Mouse (Mus musculus) thymus, adult 18-20 months (tissue): Measurements from ENCODE around the gene Map4k3.
"Not testable (repeated sequence)": the region's sequence is repeated elsewhere in the genome, so short reads cannot be mapped to it uniquely, and the experiment has no call there.

Source experiments
- DNase-seq, 2 experiments: peaks; one replicate each; pipeline ENCODE4 v3.0.0; 2022; ENCODE audit warnings: mixed read lengths in 2 of 2

Gene Map4k3

DNA sequence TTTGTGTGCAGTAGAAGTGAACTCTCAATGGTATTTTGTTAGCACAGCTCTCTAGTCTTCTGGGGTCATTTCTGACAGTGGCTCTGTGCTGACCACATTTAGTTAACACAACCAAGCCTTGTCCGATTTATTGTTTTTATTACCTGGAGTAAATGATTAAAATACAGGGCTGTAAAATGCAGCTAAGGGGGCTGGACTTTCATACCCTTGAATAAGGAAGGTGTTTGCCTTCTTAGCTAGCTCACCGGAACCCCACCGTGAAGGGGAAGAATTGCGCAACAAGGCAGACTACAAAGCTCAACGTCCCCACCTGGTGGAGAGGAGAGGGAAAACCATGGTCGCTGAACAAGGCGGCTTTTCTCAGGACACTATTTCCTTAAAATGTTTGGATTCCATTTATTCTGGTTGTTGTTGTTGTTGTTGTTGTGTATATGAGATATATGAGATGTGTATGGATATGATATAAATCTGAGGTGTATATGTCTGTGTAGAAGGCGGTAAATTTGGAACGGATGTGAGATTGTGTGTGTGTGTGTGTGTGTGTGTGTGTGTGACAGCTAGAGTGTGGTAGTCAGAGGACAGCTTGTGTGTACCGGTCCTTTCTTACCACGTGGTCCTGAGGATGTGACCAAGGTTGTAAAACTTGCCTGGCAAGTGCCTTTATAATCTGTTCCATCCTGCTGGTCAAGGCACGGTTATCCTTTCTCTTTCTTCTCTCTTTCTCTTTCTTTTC, 167.4 kb downstream of the Map4k3 start:
- DNase-seq = peak; percentile 28 to 55

DNA sequence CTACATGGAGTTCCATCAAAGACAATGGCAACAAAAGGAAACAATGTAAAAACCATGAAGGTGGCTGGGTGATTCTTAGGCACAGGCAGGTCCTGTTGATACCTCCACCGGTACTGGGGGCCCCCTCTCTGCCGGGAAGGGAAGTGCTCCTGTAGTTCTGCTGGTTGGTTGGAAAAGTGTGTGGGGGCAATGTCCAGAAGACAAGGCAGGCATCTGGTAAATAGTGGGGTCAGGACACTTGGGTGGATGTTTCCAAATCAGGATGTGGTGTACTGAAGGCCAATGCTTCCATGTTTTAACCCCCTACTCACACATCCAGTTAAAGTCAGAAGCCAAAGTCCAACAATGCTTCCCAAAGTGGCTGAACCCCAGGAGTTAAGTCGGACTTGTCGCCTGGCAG, 168.5 kb downstream of the Map4k3 start:
- no peak for DNase-seq

DNA sequence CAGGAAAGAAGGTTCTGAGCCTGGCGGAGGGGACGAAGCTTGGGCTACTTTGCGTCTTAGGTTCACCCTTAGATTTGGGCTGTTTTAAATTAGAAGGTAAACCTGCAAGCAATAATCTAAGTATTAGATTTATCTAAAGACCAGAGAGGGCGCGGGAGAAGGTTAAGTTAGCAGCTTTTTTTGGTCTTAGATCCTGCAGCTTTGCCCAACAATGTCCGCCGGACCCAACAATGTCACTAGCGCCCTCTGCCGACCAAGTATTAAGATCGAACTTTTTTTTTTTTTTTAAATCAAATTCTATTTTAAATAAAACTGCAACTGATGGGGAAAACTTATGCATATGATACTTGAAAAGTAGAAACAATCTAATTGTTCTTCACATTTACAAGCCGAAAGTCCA, 169.2 kb downstream of the Map4k3 start:
- no peak for DNase-seq

DNA sequence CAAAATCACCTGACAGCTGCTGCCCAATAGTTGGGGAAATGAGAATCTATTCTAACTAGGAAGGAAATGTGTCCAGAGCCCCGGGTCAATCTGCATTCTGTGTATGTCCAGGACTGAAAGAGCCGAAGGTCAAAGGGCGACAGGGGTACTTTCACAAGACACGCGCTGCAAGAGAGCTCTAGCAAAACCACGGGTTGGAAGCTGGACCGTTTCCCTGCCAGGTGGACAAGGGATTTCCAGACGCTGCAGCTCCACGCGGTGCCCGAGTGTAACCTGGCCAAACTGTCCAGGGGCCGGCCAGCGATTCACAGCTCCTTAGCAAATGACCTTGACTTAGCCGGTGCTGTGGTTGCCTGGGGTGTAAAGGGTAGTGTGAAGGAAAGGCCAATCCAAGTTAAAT, 169.7 kb downstream of the Map4k3 start:
- DNase-seq = no peak

DNA sequence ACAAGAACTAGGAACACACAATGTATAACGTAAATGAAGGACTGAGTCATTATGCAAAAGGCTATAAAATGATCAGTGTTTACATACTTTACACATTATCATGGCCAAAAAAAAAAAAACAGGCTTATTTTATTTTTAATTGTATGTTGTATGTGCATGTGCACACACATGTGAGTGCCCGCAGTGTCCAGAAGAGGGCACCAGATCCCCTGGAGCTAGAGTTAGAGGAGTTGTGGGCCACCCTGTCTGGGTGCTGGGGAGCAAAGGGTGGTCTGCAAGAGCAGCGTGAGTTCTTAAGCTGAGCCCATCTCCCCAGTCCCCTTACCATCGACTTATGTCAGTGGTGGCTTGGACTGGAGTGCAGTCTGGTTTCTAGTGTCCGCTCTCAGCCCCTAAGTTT, 170.8 kb downstream of the Map4k3 start:
- no peak for DNase-seq

DNA sequence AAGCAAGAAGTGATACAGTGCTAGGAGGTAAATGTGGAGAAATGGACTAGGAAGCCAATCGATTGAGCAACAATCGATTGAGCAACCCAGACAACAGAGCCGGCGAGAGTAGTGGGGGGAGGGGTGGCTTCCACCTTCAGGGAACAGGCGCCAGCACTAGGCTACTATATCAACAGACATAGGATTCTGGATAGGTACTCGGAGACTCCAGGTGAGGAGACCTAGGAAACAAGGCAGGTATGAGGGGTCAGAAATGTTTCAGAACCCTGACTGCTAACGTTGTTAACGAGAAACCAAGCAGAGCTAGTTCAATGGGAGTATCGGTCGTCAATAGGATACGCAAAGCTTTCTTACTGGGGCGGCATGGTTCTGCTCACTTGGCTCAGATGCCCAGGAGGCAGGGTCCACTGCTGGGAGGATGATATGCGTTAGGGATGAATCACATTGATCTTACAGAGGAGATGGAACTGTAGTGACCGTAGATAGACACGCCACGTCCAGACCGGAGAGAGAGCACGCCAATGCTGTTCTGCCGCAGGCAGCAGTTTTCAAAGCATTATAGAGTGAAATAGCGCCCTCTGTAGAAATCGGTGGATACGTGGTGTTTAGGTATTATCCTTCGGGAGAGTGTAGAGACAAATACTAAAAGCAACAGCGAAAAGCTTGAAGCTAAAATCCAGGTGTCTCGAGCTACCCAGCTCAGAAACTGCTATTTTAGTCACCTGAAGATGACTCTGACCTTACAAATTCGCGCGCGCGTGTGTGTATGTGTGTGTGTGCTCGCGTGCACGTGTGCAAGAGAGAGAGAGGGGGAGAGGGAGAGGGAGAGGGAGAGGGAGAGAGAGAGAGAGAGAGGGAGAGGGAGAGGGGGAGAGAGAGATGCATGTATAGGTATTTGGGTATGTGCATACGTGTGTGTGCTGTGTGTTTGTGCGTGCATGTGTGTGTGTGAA, 174.7 kb downstream of the Map4k3 start:
- DNase-seq = peak; percentile 23 to 47

DNA sequence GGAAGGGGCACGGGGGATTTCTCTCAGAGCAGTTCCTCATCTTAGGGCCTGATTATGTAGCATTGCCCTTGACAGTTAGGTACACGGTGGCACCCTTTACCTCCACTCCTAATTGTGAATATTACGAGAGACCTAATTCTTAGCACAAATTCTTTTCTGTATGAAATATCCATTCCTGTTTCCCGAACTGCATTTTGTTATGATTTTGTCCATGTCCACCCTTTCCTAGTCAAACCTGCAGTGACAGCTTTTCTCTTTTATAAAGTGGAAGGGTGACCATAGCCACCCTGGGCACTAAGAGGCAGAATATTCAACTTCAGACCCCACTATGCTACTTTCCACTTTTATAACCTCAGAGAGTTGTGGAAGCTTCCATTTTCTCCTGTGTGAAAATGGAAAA, 175.6 kb downstream of the Map4k3 start:
- no peak for DNase-seq

DNA sequence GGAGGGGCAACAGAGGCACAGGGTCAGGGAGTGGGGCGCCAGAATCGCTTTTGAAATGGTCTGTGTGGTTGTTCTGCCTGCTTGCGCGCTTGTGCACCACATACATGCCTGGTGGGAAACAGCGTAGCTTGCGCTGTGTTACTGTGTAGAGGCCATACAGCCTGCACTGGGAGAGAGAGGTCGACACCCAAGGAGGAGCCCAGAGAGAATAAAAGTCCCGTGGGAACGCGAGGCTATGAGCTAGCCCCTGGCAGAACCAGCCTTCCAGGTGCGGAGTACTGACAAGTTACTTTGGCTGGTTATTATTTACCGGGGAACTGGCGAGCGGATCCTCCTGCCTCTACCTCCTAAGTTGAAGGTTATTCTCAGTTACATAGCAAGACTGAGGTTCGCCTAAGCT, 177.3 kb downstream of the Map4k3 start:
- no peak for DNase-seq

DNA sequence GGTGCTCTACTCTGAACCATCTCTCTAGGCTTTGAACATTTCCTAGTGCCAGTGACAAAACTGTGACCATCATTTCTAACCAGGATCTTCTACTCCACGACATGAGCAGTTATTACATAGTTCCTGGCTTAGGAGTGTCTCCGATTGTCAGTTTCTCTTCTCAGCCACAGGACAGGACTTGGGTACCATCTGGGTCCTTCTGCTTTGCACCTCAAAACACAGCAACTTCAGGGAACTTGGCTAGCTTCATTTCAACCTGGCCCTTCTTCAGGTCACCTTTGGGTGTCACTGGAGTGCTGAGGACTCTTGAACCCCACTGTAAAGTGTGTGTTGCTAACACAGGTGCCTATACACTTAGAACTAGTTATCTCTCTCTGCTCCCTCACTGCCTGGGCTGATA, 181.4 kb downstream of the Map4k3 start:
- no peak for DNase-seq

DNA sequence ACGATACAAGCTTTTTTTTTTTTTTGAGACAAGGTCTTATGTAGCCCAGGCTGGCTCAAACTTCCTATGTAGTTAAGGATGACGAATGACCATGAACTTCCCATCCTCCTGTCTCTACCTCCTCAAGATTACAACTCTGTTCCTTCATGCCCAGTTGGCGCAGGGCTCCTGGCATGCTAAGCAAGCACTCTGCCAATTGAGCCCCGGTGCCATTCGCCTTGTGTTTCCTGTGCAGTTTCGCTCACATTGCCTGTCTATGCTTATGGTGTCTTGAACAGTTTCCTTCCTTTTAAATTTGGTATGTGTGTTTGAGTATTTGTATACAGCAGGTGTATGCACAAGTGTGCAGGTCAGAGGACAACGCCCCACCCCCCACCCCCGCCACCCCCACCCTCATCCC, 182.1 kb downstream of the Map4k3 start:
- DNase-seq = no peak

DNA sequence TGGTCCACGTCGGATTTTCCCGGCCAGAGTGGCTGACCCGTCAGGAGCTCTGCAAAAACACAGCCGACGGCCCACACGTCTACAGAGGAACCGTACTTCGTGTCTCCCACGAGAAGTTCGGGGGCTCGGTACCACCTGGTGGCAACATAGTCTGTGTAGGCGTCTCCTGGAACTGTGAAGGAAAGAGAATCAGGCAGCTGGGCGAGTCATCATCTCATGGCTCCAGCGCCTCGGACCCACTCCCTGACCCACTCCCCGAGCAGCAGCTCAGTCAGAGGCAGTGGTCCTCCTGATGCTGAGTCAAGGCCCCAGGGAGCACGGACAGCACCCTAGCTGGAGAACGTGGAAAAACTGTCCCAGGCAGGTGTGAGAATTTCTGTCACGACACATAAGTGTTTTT, 184.6 kb downstream of the Map4k3 start:
- DNase-seq = no peak

DNA sequence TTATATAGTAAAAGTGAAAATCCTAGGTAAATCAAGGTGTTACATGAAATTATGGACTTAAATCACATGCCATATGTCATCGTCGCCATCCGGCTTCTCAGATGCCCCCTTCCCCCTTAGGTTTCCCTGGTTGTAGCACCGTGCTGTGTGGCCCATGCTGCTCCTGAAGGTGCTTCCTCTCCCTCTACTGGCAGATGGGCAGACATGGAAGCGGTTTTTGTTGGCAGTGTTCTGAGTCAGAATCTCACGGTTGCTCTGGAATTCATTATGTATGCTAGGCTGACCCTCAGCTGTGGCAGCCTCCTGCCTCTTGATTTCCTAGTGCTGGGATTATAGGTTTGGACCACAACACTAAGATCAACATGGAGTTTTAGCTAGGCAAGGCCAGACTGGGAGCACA, 191.1 kb downstream of the Map4k3 start:
- DNase-seq = no peak

DNA sequence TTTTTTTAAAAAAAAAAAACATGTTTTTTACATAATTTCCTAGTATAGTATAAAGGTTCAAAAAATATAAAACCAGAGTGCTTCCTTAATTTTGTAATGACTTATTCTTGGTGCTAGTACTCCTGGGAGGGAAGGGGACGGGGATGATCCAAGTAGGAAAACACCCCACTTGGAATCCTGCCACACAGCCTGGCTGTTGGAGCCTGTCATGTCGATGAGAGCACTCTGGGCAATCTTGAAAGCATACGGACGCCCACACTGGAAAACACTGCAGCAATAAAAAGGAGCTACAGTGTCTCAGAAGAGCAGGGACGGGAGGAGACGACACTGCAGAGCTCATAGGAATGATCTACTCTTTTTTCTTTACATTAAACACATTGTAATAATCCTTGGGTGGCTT, 192.7 kb downstream of the Map4k3 start:
- DNase-seq = no peak

DNA sequence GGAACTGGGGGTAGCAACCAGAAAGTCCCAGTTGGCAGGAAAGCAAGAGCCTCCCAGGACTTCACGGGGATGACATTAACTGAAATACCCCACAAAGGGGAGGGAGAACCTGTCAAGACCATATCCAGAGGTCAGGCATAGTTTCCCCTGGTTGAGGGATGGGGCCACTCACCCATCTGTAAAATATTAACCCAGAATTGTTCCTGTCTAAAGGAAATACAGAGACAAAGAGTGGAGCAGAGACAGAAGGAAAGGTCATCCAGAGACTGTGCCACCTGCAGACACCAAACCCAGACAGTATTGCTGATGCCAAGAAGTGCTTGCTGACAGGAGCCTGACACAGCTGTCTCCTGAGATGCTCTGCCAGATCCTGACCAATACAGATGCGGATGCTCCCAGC, 196.9 kb downstream of the Map4k3 start:
- not testable (repeated sequence) for DNase-seq
